In the genomic region with DNA sequence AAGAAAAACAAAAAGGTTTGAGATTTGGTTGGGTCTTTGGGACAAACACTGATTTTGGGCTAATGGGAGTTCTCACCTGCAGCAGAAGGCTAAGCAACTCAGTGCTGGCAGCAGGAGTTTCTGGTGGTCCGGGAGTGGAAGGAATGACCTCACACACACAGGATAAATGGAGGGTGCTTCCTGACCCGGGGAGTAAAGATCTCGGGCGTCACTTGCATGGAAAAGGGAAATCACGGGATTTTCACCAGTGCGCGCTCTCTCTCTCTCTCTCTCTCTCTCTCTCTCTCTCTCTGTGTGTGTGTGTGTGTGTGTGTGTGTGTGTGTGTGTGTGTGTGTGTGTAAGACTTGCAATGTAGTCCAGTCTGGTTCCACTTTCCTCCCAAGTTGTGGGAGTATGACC, we compare ENCODE assay signal across 11 mouse cellular contexts. TPM values are rescaled to one million over a fixed set of nuclear protein-coding genes. Genes with fewer than 3 reads are reported as not detected.
DNase-seq lines count a peak whose midpoint lies in the region; ATAC-seq lines count a peak whose summit lies in the region.
"Had no signal": no experiment of that assay in that cellular context is flagged by ENCODE, and none has a peak within 500 bp of the region (broad histone marks: within the 10 kb centered on the region; RNA-seq: fewer than 3 reads in every experiment).

No protein-coding gene starts in this region.

- H3K4me1 ChIP-seq in midbrain, embryonic 10.5 days = peaks cover 73% of the 10 kb centered on the region
- peaks cover 28% of the 10 kb centered on the region for H3K4me1 ChIP-seq in midbrain, embryonic 16.5 days (ENCODE audit: control insufficient read depth, insufficient read depth, low read length)
- peaks cover 55% of the 10 kb centered on the region for H3K4me1 ChIP-seq in limb, embryonic 13.5 days
- peaks cover 35% of the 10 kb centered on the region for H3K4me1 ChIP-seq in stomach, embryonic 16.5 days (ENCODE audit: control insufficient read depth, insufficient read depth, low read length)

- peak overlapping the region; percentile 97 for H3K27ac ChIP-seq in midbrain, embryonic 10.5 days (replicated peaks)
- H3K27ac ChIP-seq in midbrain, embryonic 16.5 days (ENCODE audit: low read length) = no peak overlapping the region
- peak overlapping the region; percentile 99; the same call in 1 of the 2 replicates for H3K27ac ChIP-seq in limb, embryonic 13.5 days
- H3K27ac ChIP-seq in stomach, embryonic 16.5 days (ENCODE audit: low read length) = peak overlapping the region; percentile 94
- H3K27ac ChIP-seq: hindbrain, embryonic 14.5 days had no signal

- peak overlapping the region; percentile 96 for H3K4me3 ChIP-seq in midbrain, embryonic 10.5 days
- H3K4me3 ChIP-seq in midbrain, embryonic 16.5 days (ENCODE audit: low read depth, low read length) = no peak overlapping the region
- H3K4me3 ChIP-seq in limb, embryonic 13.5 days = 0 out of 2 replicates have a peak overlapping the region, but pooled peaks have one; percentile 92
- no peak overlapping the region for H3K4me3 ChIP-seq in stomach, embryonic 16.5 days (replicated peaks; ENCODE audit: low read length)

- intact Hi-C loops in heart, postnatal 10 days (cut with DNase I) = loop anchor here (1.0 kb wide), 1 partner anchor 9 kb away; no protein-coding TSS in a partner anchor

- ATAC-seq in midbrain, embryonic 16.5 days = no peak
- no peak for ATAC-seq in limb, embryonic 13.5 days (ENCODE audit: low FRiP score, low read depth)
- no peak for ATAC-seq in stomach, embryonic 16.5 days (ENCODE audit: insufficient read depth, low FRiP score)
- ATAC-seq: Patski had no signal

- H3K27me3 ChIP-seq in midbrain, embryonic 10.5 days (ENCODE audit: low read depth, poor library complexity, severe bottlenecking) = no peaks in the 10 kb centered on the region
- peaks cover 12% of the 10 kb centered on the region for H3K27me3 ChIP-seq in midbrain, embryonic 16.5 days (ENCODE audit: control insufficient read depth, insufficient read depth, low read depth, low read length)
- no peaks in the 10 kb centered on the region for H3K27me3 ChIP-seq in limb, embryonic 13.5 days
- H3K27me3 ChIP-seq in stomach, embryonic 16.5 days (ENCODE audit: control insufficient read depth, insufficient read depth, low read length) = no peaks in the 10 kb centered on the region
- H3K27me3 ChIP-seq: Patski had no signal

- no peaks in the 10 kb centered on the region for H3K9me3 ChIP-seq in midbrain, embryonic 10.5 days (replicated peaks)
- H3K9me3 ChIP-seq in midbrain, embryonic 16.5 days (replicated peaks; ENCODE audit: control insufficient read depth, low read length, poor library complexity, severe bottlenecking) = no peaks in the 10 kb centered on the region
- no peaks in the 10 kb centered on the region for H3K9me3 ChIP-seq in limb, embryonic 13.5 days
- no peaks in the 10 kb centered on the region for H3K9me3 ChIP-seq in stomach, embryonic 16.5 days (replicated peaks; ENCODE audit: control insufficient read depth, low read length)

- peaks cover 6% of the 10 kb centered on the region for H3K36me3 ChIP-seq in midbrain, embryonic 10.5 days
- no peaks in the 10 kb centered on the region for H3K36me3 ChIP-seq in midbrain, embryonic 16.5 days (ENCODE audit: control insufficient read depth, insufficient read depth, low read length)
- no peaks in the 10 kb centered on the region for H3K36me3 ChIP-seq in limb, embryonic 13.5 days
- no peaks in the 10 kb centered on the region for H3K36me3 ChIP-seq in stomach, embryonic 16.5 days (ENCODE audit: control insufficient read depth, insufficient read depth, low read length)

- no peak overlapping the region for H3K4me2 ChIP-seq in midbrain, embryonic 16.5 days (ENCODE audit: low read length)
- H3K4me2 ChIP-seq in limb, embryonic 13.5 days (replicated peaks) = peak overlapping the region; percentile 95
- H3K4me2 ChIP-seq in stomach, embryonic 16.5 days (ENCODE audit: low read depth, low read length) = peak overlapping the region; percentile 89; the same call in 1 of the 2 replicates

- no peak for DNase-seq in midbrain, embryonic 10.5 days (ENCODE audit: low spot score)
- peak; percentile 34 to 42 for DNase-seq in heart, postnatal 10 days
- no peak for DNase-seq in gastrocnemius, adult 8-10 months (ENCODE audit: low spot score in 2 of 2)
- DNase-seq in spleen, adult 18-20 months = no peak
- no peak for DNase-seq in cerebellum, adult 9-11 months
- DNase-seq: cerebellum, postnatal 10 days had no signal

- 15% methylated on average over 7 of the region's 7 CpGs for WGBS in midbrain, embryonic 10.5 days
- 14% methylated on average over 7 of the region's 7 CpGs for WGBS in midbrain, embryonic 16.5 days
- WGBS in limb, embryonic 13.5 days = 24% methylated on average over 7 of the region's 7 CpGs
- WGBS in stomach, embryonic 16.5 days = 24% methylated on average over 7 of the region's 7 CpGs

- no peak overlapping the region for H3K9ac ChIP-seq in midbrain, embryonic 16.5 days (ENCODE audit: low read depth, low read length)
- no peak overlapping the region for H3K9ac ChIP-seq in limb, embryonic 13.5 days
- H3K9ac ChIP-seq in stomach, embryonic 16.5 days (ENCODE audit: low read length) = no peak overlapping the region

RNA-seq across cellular contexts. Expression of a gene that starts 2.1 kb away (rescaled TPM):
- polyA plus RNA-seq in midbrain, embryonic 10.5 days (2016; fragmentation: Nextera tagmentation; extraction: Ambion mirVana) = 28.9 and 30.0 TPM in 2 replicates
- 4.8 and 6.0 TPM in 2 replicates for polyA plus RNA-seq in midbrain, embryonic 16.5 days (2015; fragmentation: Nextera tagmentation; extraction: Ambion mirVana)
- 100 to 1,000 TPM; 103 to 111 TPM for total RNA-seq in heart, postnatal 10 days (2021)
- 76.5 and 82.3 TPM in 2 replicates for polyA plus RNA-seq in limb, embryonic 13.5 days (2015; fragmentation: Nextera tagmentation; extraction: Ambion mirVana)
- polyA plus RNA-seq in stomach, embryonic 16.5 days (2015; fragmentation: Nextera tagmentation; extraction: Ambion mirVana) = 31.3 and 31.6 TPM in 2 replicates
- total RNA-seq in gastrocnemius, adult 8-10 months (2022) = 10 to 100 TPM in 1 of 4 experiments, 1 to 10 TPM in 3; 6.9 to 10.7 (median 8.6) TPM

RNA-seq across cellular contexts. Expression of a gene that starts 14.5 kb away (rescaled TPM):
- polyA plus RNA-seq in midbrain, embryonic 10.5 days (2016; fragmentation: Nextera tagmentation; extraction: Ambion mirVana) = 12.0 and 14.3 TPM in 2 replicates
- 26.8 and 27.3 TPM in 2 replicates for polyA plus RNA-seq in midbrain, embryonic 16.5 days (2015; fragmentation: Nextera tagmentation; extraction: Ambion mirVana)
- total RNA-seq in heart, postnatal 10 days (2021) = 1 to 10 TPM; 4.4 to 5.4 TPM
- 17.2 and 17.9 TPM in 2 replicates for polyA plus RNA-seq in limb, embryonic 13.5 days (2015; fragmentation: Nextera tagmentation; extraction: Ambion mirVana)
- polyA plus RNA-seq in stomach, embryonic 16.5 days (2015; fragmentation: Nextera tagmentation; extraction: Ambion mirVana) = 12.6 and 13.7 TPM in 2 replicates
- total RNA-seq in gastrocnemius, adult 8-10 months (2022) = 1 to 10 TPM; 1.7 to 3.6 (median 1.9) TPM

RNA-seq across cellular contexts. Expression of a gene that starts 33.7 kb away (rescaled TPM):
- 61.0 and 61.1 TPM in 2 replicates for polyA plus RNA-seq in midbrain, embryonic 10.5 days (2016; fragmentation: Nextera tagmentation; extraction: Ambion mirVana)
- polyA plus RNA-seq in midbrain, embryonic 16.5 days (2015; fragmentation: Nextera tagmentation; extraction: Ambion mirVana) = 13.1 TPM in 2 replicates
- 10 to 100 TPM; 22.5 to 23.3 TPM for total RNA-seq in heart, postnatal 10 days (2021)
- polyA plus RNA-seq in limb, embryonic 13.5 days (2015; fragmentation: Nextera tagmentation; extraction: Ambion mirVana) = 104 and 107 TPM in 2 replicates
- polyA plus RNA-seq in stomach, embryonic 16.5 days (2015; fragmentation: Nextera tagmentation; extraction: Ambion mirVana) = 77.6 and 77.8 TPM in 2 replicates
- 1 to 10 TPM; 1.4 to 3.9 (median 2.1) TPM for total RNA-seq in gastrocnemius, adult 8-10 months (2022)

RNA-seq across cellular contexts. Expression of a gene that starts 40.4 kb away (rescaled TPM):
- polyA plus RNA-seq in midbrain, embryonic 10.5 days (2016; fragmentation: Nextera tagmentation; extraction: Ambion mirVana) = 190 and 192 TPM in 2 replicates
- polyA plus RNA-seq in midbrain, embryonic 16.5 days (2015; fragmentation: Nextera tagmentation; extraction: Ambion mirVana) = 97.2 and 103 TPM in 2 replicates
- 10 to 100 TPM; 91.0 to 91.9 TPM for total RNA-seq in heart, postnatal 10 days (2021)
- polyA plus RNA-seq in limb, embryonic 13.5 days (2015; fragmentation: Nextera tagmentation; extraction: Ambion mirVana) = 141 and 149 TPM in 2 replicates
- polyA plus RNA-seq in stomach, embryonic 16.5 days (2015; fragmentation: Nextera tagmentation; extraction: Ambion mirVana) = 113 and 116 TPM in 2 replicates
- 10 to 100 TPM; 30.0 to 37.2 (median 34.0) TPM for total RNA-seq in gastrocnemius, adult 8-10 months (2022)

RNA-seq across cellular contexts. Expression of a gene that starts 53.4 kb away (rescaled TPM):
- polyA plus RNA-seq in midbrain, embryonic 10.5 days (2016; fragmentation: Nextera tagmentation; extraction: Ambion mirVana) = 9.6 and 11.0 TPM in 2 replicates
- polyA plus RNA-seq in midbrain, embryonic 16.5 days (2015; fragmentation: Nextera tagmentation; extraction: Ambion mirVana) = 18.4 and 20.9 TPM in 2 replicates
- total RNA-seq in heart, postnatal 10 days (2021) = 1 to 10 TPM; 8.8 to 10.0 TPM
- 8.4 and 9.6 TPM in 2 replicates for polyA plus RNA-seq in limb, embryonic 13.5 days (2015; fragmentation: Nextera tagmentation; extraction: Ambion mirVana)
- 7.3 and 8.6 TPM in 2 replicates for polyA plus RNA-seq in stomach, embryonic 16.5 days (2015; fragmentation: Nextera tagmentation; extraction: Ambion mirVana)
- total RNA-seq in gastrocnemius, adult 8-10 months (2022) = 10 to 100 TPM; 14.6 to 22.7 (median 19.1) TPM

Comparison
In these comparisons a context has a peak if more than half of its experiments do, and no peak if none do; other contexts are left out.
1. H3K4me3 ChIP-seq: peak in midbrain, embryonic 10.5 days (single experiment) and limb, embryonic 13.5 days (single experiment); none in midbrain, embryonic 16.5 days (single experiment) and stomach, embryonic 16.5 days (single experiment).
2. DNase-seq: peak in heart, postnatal 10 days (2 of 2); none in midbrain, embryonic 10.5 days (single experiment), gastrocnemius, adult 8-10 months (0 of 2), spleen, adult 18-20 months (0 of 2) and cerebellum, adult 9-11 months (single experiment).